Comparison of ENCODE assay signal across 1 mouse cellular context in the genomic region with DNA sequence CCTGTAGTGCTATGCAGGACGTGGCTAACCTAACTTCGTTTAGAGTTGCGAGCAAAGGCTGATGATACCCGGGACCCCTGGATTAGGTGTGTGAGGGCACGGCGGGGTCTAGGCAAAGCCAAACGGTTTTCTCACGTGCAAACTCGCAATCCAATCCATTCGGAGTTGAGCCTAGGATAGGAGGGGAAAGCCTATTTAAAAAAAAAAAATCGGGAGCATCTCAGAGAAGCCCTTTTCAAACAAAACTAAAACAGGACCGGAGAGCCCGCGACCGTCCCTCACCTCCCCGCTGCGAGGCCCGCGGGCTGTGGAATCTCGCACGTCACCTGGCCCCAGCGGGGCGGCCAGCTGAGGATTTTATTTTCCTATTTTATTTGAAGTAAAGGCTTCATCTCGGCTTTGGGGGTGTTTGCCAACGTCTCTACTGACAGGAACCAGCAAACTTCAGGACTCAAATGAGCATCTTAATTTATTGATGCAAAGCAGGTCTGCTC.
TF ChIP-seq lines count a peak whose summit lies in the region.

No protein-coding gene starts in this region.

TF ChIP-seq in CH12.LX, 34 proteins besides CTCF, POLR2A, EP300 and RAD21 (continued from another document):
- TF ChIP-seq IRF4 (IDR thresholded peaks at IDR 0.05; ENCODE audit: low read depth, low read length) (no peak), MYC (IDR thresholded peaks at IDR 0.05; ENCODE audit: low read depth, low read length) (no peak), JUN (IDR thresholded peaks at IDR 0.05; ENCODE audit: insufficient read depth, low read depth, low read length) (no peak), ZC3H11A (IDR thresholded peaks at IDR 0.05; ENCODE audit: low read depth, low read length) (no peak), MEF2A (IDR thresholded peaks at IDR 0.05; ENCODE audit: borderline replicate concordance, low read depth, low read length) (no peak), JUND (conservative IDR thresholded peaks at IDR 0.05; ENCODE audit: low read depth, low read length) (no peak), CHD1 (IDR thresholded peaks at IDR 0.05; ENCODE audit: low read depth, low read length) (no peak), E2F4 (IDR thresholded peaks at IDR 0.05; ENCODE audit: insufficient replicate concordance, low read depth, low read length) (no peak), SMC3 (IDR thresholded peaks at IDR 0.05; ENCODE audit: low read depth, low read length) (no peak), NRF1 (IDR thresholded peaks at IDR 0.05; ENCODE audit: low read depth, low read length) (no peak), MAX (IDR thresholded peaks at IDR 0.05; ENCODE audit: low read length) (peak; percentile 39; the same call in 1 of the 2 replicates), CHD2 (IDR thresholded peaks at IDR 0.05; ENCODE audit: low read length) (no peak), USF2 (conservative IDR thresholded peaks at IDR 0.05; ENCODE audit: low read depth, low read length) (no peak), TCF12 (IDR thresholded peaks at IDR 0.05; ENCODE audit: low read depth, low read length) (no peak), USF1 (IDR thresholded peaks at IDR 0.05; ENCODE audit: low read depth, low read length) (no peak), POLR2AphosphoS2 (IDR thresholded peaks at IDR 0.05; ENCODE audit: low read depth, low read length) (no peak), SIN3A (IDR thresholded peaks at IDR 0.05; ENCODE audit: low read length) (0 out of 2 replicates have a peak, but pooled peaks have one; percentile 28), BHLHE40 (IDR thresholded peaks at IDR 0.05; ENCODE audit: low read depth, low read length) (peak; percentile 85), MAFK (IDR thresholded peaks at IDR 0.05; ENCODE audit: insufficient replicate concordance, low read length) (no peak), HCFC1 (IDR thresholded peaks at IDR 0.05; ENCODE audit: low read depth, low read length) (no peak)
